Mouse (Mus musculus) adrenal gland, postnatal 4 days (tissue): ENCODE results near the gene Stx4a. TPM values are rescaled to one million over a fixed set of nuclear protein-coding genes. Genes with fewer than 3 reads are reported as not detected.
"Not testable (repeated sequence)": the region's sequence is repeated elsewhere in the genome, so short reads cannot be mapped to it uniquely, and the experiment has no call there.

Experiments
- DNase-seq, 2 experiments: peaks; one replicate each; pipeline ENCODE4 v3.0.0; 2021 to 2022; ENCODE audit warnings: low spot score in 2 of 2, mixed read lengths in 2 of 2
- long read RNA-seq, 2 experiments: library from polyadenylated mRNA; stranded (forward); transcript quantifications; one replicate each; pipeline ENCODE4 v2.0.0; 2021
- total RNA-seq, 2 experiments: library from RNA; stranded (reverse); gene quantifications; 2 replicates each; pipeline ENCODE4 v1.2.3; 2021

Gene Stx4a
- 100 to 1,000 TPM; 101 to 106 TPM for total RNA-seq
- long read RNA-seq, experiment 1, transcript Stx4a-201 (11 exons, 1,456 nt): major isoform, 10 of 22 reads
- long read RNA-seq, experiment 1, partial matches to known transcripts: 6 of 22 reads
- long read RNA-seq, experiment 1, other reads (novel, unspliced or antisense): 5 of 22 reads
- long read RNA-seq, experiment 2, transcript Stx4a-201 (11 exons, 1,456 nt): major isoform, 44 of 85 reads
- long read RNA-seq, experiment 2, transcript Stx4a-202 (10 exons, 1,316 nt): minor isoform, 6 of 85 reads
- long read RNA-seq, experiment 2, partial matches to known transcripts: 20 of 85 reads
- long read RNA-seq, experiment 2, other reads (novel, unspliced or antisense): 13 of 85 reads

GRCm38 (mm10) chr7:127824176-127824871, at the start of gene Stx4a, which contains the start of gene Stx1b:
Gene Stx4a (plus strand): TSS chr7:127824294.
Gene Stx1b (minus strand): TSS chr7:127824549.
- no peak for DNase-seq

GRCm38 (mm10) chr7:127775837-127776236, 48.3 kb upstream of the Stx4a start:
- not testable (repeated sequence) for DNase-seq

- peak; percentile 65 to 72 for DNase-seq
Measured at GRCm38 (mm10) chr7:127776426-127776825, 47.7 kb upstream of the Stx4a start, which contains the start of gene Setd1a. Gene Setd1a (plus strand): TSS chr7:127776670.

- DNase-seq: peak; percentile 86 to 95
Measured at GRCm38 (mm10) chr7:127776878-127777473, 47.1 kb upstream of the Stx4a start.

GRCm38 (mm10) chr7:127777474-127778266, 46.4 kb upstream of the Stx4a start:
- DNase-seq: peak in 1 of 2 experiments; percentile 64

GRCm38 (mm10) chr7:127778350-127778749, 45.7 kb upstream of the Stx4a start:
- DNase-seq: no peak

- DNase-seq: no peak
Measured at GRCm38 (mm10) chr7:127785308-127785707, 38.8 kb upstream of the Stx4a start, which contains the start of gene Gm49388. Gene Gm49388 (plus strand): TSS chr7:127785608.

- no peak for DNase-seq
Measured at GRCm38 (mm10) chr7:127797076-127797845, 26.8 kb upstream of the Stx4a start.

- no peak for DNase-seq
Measured at GRCm38 (mm10) chr7:127798591-127798990, 25.5 kb upstream of the Stx4a start.

- DNase-seq: no peak
Measured at GRCm38 (mm10) chr7:127799211-127799610, 24.9 kb upstream of the Stx4a start.

- no peak for DNase-seq
Measured at GRCm38 (mm10) chr7:127799738-127800137, 24.4 kb upstream of the Stx4a start.

- peak; percentile 92 to 94 for DNase-seq
Measured at GRCm38 (mm10) chr7:127800435-127801009, 23.6 kb upstream of the Stx4a start, which contains the start of gene Hsd3b7. Gene Hsd3b7 (plus strand): TSS chr7:127800604.

GRCm38 (mm10) chr7:127801010-127801621, 23.0 kb upstream of the Stx4a start:
- DNase-seq: no peak

GRCm38 (mm10) chr7:127802313-127802712, 21.8 kb upstream of the Stx4a start:
- DNase-seq: no peak

- DNase-seq: no peak
Measured at GRCm38 (mm10) chr7:127808821-127809220, 15.3 kb upstream of the Stx4a start.

- DNase-seq: no peak
Measured at GRCm38 (mm10) chr7:127809846-127810245, 14.2 kb upstream of the Stx4a start.

- DNase-seq: no peak
Measured at GRCm38 (mm10) chr7:127810650-127811049, 13.4 kb upstream of the Stx4a start.

GRCm38 (mm10) chr7:127811240-127811639, 12.9 kb upstream of the Stx4a start:
- DNase-seq: no peak

- no peak for DNase-seq
Measured at GRCm38 (mm10) chr7:127812292-127812691, 11.8 kb upstream of the Stx4a start.
